Mouse (Mus musculus) C2C12 (cell line): ENCODE measurements around the gene Pgm2.

Experiments
- CTCF ChIP-seq: IDR thresholded peaks from one replicate; pipeline ENCODE4 v1.5.1; 2011; ENCODE audit not compliant: control insufficient read depth, insufficient read depth, insufficient read length
- FOSL1 ChIP-seq: IDR thresholded peaks from one replicate; pipeline ENCODE4 v1.8.0; 2011; ENCODE audit warnings: mild to moderate bottlenecking, low read length; ENCODE audit not compliant: poor library complexity, insufficient read depth, severe bottlenecking

DNA sequence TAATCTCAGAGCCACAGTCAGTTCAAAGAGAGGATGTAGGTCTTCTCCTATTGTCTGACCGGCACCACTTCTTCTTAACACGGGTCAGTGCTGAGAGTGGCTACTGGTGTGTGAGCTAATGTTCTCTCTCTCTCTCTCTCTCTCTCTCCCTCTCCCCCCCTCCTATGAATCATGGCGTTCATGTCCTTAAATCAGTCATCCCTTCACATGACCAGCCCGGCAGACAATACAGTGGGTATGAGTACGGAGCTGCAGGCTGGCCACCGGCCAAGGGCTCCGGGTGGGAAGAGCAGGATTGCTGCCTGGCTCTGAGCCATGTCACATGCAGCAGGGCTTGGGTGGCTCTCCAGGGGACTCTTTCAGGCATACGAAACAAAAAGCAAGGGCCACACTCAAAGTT, 47.2 kb upstream of the Pgm2 start:
- TF ChIP-seq CTCF (no peak), FOSL1 (peak; percentile 9)
